Comparison of ENCODE assay signal across 25 mouse cellular contexts in genomic region chr13:53184149-53184548, GRCm38 (mm10).
A peak's percentile ranks its signal among the peaks of the same experiment; 100 is the strongest.
DNase-seq lines count a peak whose midpoint lies in the region; ATAC-seq and TF ChIP-seq lines count a peak whose summit lies in the region.
"Had no signal": no experiment of that assay in that cellular context is flagged by ENCODE, and none has a peak within 500 bp of the region (broad histone marks: within the 10 kb centered on the region; RNA-seq: fewer than 3 reads in every experiment).

No protein-coding gene starts in this region.

- peak overlapping the region; percentile 30; the same call in 1 of the 2 replicates for H3K4me2 ChIP-seq in embryonic facial prominence, embryonic 12.5 days (replicated peaks)
- peak overlapping the region; percentile 40; the same call in 1 of the 2 replicates for H3K4me2 ChIP-seq in limb, embryonic 12.5 days
- H3K4me2 ChIP-seq: heart, embryonic 15.5 days; liver, embryonic 11.5 days; midbrain, embryonic 11.5 days had no signal

- H3K9me3 ChIP-seq in E14TG2a.4 (ENCODE audit: low read length) = peaks cover 13% of the 10 kb centered on the region
- H3K9me3 ChIP-seq in embryonic facial prominence, embryonic 12.5 days = no peaks in the 10 kb centered on the region; the same call in 1 of the 2 replicates
- H3K9me3 ChIP-seq in limb, embryonic 12.5 days = 0 out of 2 replicates have a peak, but pooled peaks cover 8% of the 10 kb centered on the region
- H3K9me3 ChIP-seq: heart, embryonic 15.5 days had no signal

- peak overlapping the region; percentile 91 for H3K27ac ChIP-seq in embryonic facial prominence, embryonic 12.5 days
- H3K27ac ChIP-seq in limb, embryonic 12.5 days = peak overlapping the region; percentile 93
- H3K27ac ChIP-seq: heart, adult 2 months; heart, embryonic 15.5 days; stomach, postnatal 0 days had no signal

- H3K4me1 ChIP-seq in E14TG2a.4 (replicated peaks; ENCODE audit: low read depth, low read length) = peaks cover 81% of the 10 kb centered on the region
- peaks cover 53% of the 10 kb centered on the region for H3K4me1 ChIP-seq in embryonic facial prominence, embryonic 12.5 days
- peaks cover 75% of the 10 kb centered on the region for H3K4me1 ChIP-seq in limb, embryonic 12.5 days (replicated peaks)

- ATAC-seq in embryonic facial prominence, embryonic 12.5 days (ENCODE audit: insufficient number of reproducible peaks, insufficient read depth, low FRiP score, low TSS enrichment) = no peak
- ATAC-seq in limb, embryonic 12.5 days (ENCODE audit: insufficient number of reproducible peaks, insufficient read depth, low FRiP score, low TSS enrichment, low read depth) = no peak
- ATAC-seq: intestine, postnatal 0 days; liver, postnatal 0 days had no signal

- no peak overlapping the region for H3K9ac ChIP-seq in embryonic facial prominence, embryonic 12.5 days
- H3K9ac ChIP-seq in limb, embryonic 12.5 days (replicated peaks) = no peak overlapping the region
- H3K9ac ChIP-seq: heart, embryonic 15.5 days; liver, postnatal 0 days had no signal

- TF ChIP-seq CTCF in E14TG2a.4 (conservative IDR thresholded peaks at IDR 0.05; ENCODE audit: low read length) = no peak

- peaks cover 38% of the 10 kb centered on the region for H3K36me3 ChIP-seq in E14TG2a.4 (ENCODE audit: insufficient read depth, low read length)
- H3K36me3 ChIP-seq in embryonic facial prominence, embryonic 12.5 days = peaks cover 5% of the 10 kb centered on the region; the same call in 1 of the 2 replicates
- no peaks in the 10 kb centered on the region for H3K36me3 ChIP-seq in limb, embryonic 12.5 days
- H3K36me3 ChIP-seq: heart, embryonic 15.5 days had no signal

- peak overlapping the region; percentile 77 for H3K4me3 ChIP-seq in E14TG2a.4 (replicated peaks; ENCODE audit: low read length)
- no peak overlapping the region for H3K4me3 ChIP-seq in embryonic facial prominence, embryonic 12.5 days
- no peak overlapping the region for H3K4me3 ChIP-seq in limb, embryonic 12.5 days (replicated peaks)
- H3K4me3 ChIP-seq: heart, adult 2 months; heart, embryonic 15.5 days had no signal

- H3K27me3 ChIP-seq in E14TG2a.4 (ENCODE audit: insufficient read depth, low read length) = no peaks in the 10 kb centered on the region
- H3K27me3 ChIP-seq in embryonic facial prominence, embryonic 12.5 days = no peaks in the 10 kb centered on the region
- no peaks in the 10 kb centered on the region for H3K27me3 ChIP-seq in limb, embryonic 12.5 days
- H3K27me3 ChIP-seq: CH12.LX; heart, embryonic 15.5 days had no signal

- 40% methylated on average over 5 of the region's 5 CpGs for WGBS in embryonic facial prominence, embryonic 12.5 days
- WGBS in limb, embryonic 12.5 days = 34% methylated on average over 5 of the region's 5 CpGs

- peak; percentile 98 for DNase-seq in ES-CJ7 (ENCODE audit: low read depth, low spot score)
- DNase-seq in natural killer cell, adult 2 months (ENCODE audit: low spot score in 2 of 2) = no peak
- DNase-seq in left cerebral cortex, adult 11 months (ENCODE audit: low spot score) = no peak
- DNase-seq in kidney, postnatal 25 days = no peak
- DNase-seq: adrenal gland, adult 2 months; B cell, adult 2 months; cerebellum, adult 11 months; cerebellum, adult 9-11 months; gastrocnemius, postnatal 36 days; heart, adult 2 months; kidney, postnatal 36 days; layer of hippocampus, postnatal 36 days; liver, postnatal 0 days; lung, postnatal 10 days; right cerebral cortex, postnatal 14 days; thymus, postnatal 14 days had no signal
